Mouse (Mus musculus) spleen, embryonic (tissue): ENCODE results near the gene Sco1.

ENCODE experiments used
- CTCF ChIA-PET: fragments of 350-600 bp; sonication (Branson Sonifier 250); formaldehyde crosslinking; loops from one replicate; lab custom pipeline; 2022; lab: Charles Lee

Gene Sco1

GRCm38 (mm10) chr11:67083239-67083638, 30.8 kb downstream of the Sco1 start:
- CTCF ChIA-PET: no interaction called here

GRCm38 (mm10) chr11:67083712-67084340, 31.4 kb downstream of the Sco1 start:
- CTCF ChIA-PET: no interaction called here

GRCm38 (mm10) chr11:67085489-67085888, 33.0 kb downstream of the Sco1 start:
- CTCF ChIA-PET: interaction anchor here (1.3 to 1.4 kb wide), 2 partner anchors 13 to 51 kb away, joined by 3 read pairs; no protein-coding TSS in a partner anchor

- CTCF ChIA-PET: interaction anchor here (0.5 to 1.4 kb wide), 2 partner anchors 52 to 752 kb away, joined by 3 to 5 read pairs; no protein-coding TSS in a partner anchor
These were observed 34.1 kb downstream of the Sco1 start for GRCm38 (mm10) chr11:67086467-67087164.

GRCm38 (mm10) chr11:67087225-67087624, 34.8 kb downstream of the Sco1 start:
- CTCF ChIA-PET: interaction anchor here (0.5 kb wide), 1 partner anchor 751 kb away, joined by 5 read pairs; no protein-coding TSS in a partner anchor

GRCm38 (mm10) chr11:67092354-67092753, 39.9 kb downstream of the Sco1 start:
- CTCF ChIA-PET: interaction anchor here (0.7 kb wide), 1 partner anchor 1820 kb away, joined by 7 read pairs; no protein-coding TSS in a partner anchor

GRCm38 (mm10) chr11:67093201-67093600, 40.7 kb downstream of the Sco1 start:
- CTCF ChIA-PET: interaction anchor here (0.6 kb wide), 1 partner anchor 64 kb away, joined by 4 read pairs; no protein-coding TSS in a partner anchor

- CTCF ChIA-PET: interaction anchor here (0.6 kb wide), 1 partner anchor 64 kb away, joined by 4 read pairs; no protein-coding TSS in a partner anchor
These were observed 41.2 kb downstream of the Sco1 start for GRCm38 (mm10) chr11:67093652-67094051.

- CTCF ChIA-PET: no interaction called here
These were observed 42.0 kb downstream of the Sco1 start for GRCm38 (mm10) chr11:67094470-67094869.

GRCm38 (mm10) chr11:67097709-67098108, 45.2 kb downstream of the Sco1 start:
- CTCF ChIA-PET: no interaction called here

GRCm38 (mm10) chr11:67098427-67098826, 46.0 kb downstream of the Sco1 start:
- CTCF ChIA-PET: interaction anchor here (0.6 to 1.0 kb wide), 3 partner anchors 13 to 73 kb away, joined by 3 to 5 read pairs (median 4); partner anchors contain the start of gene Tmem220

- CTCF ChIA-PET: interaction anchor here (0.7 to 1.0 kb wide), 2 partner anchors 14 to 74 kb away, joined by 3 to 5 read pairs; partner anchors contain the start of gene Tmem220
These were observed 46.8 kb downstream of the Sco1 start for GRCm38 (mm10) chr11:67099241-67099640.

GRCm38 (mm10) chr11:67100169-67100568, 47.7 kb downstream of the Sco1 start:
- CTCF ChIA-PET: no interaction called here

GRCm38 (mm10) chr11:67101713-67102112, 49.2 kb downstream of the Sco1 start:
- CTCF ChIA-PET: interaction anchor here (0.6 to 1.2 kb wide), 3 partner anchors 9 to 84 kb away, joined by 3 to 6 read pairs (median 4); no protein-coding TSS in a partner anchor

GRCm38 (mm10) chr11:67103256-67103655, 50.8 kb downstream of the Sco1 start:
- CTCF ChIA-PET: no interaction called here

- CTCF ChIA-PET: interaction anchor here (0.7 kb wide), 1 partner anchor 16 kb away, joined by 3 read pairs; no protein-coding TSS in a partner anchor
These were observed 51.8 kb downstream of the Sco1 start for GRCm38 (mm10) chr11:67104242-67104641.

- CTCF ChIA-PET: interaction anchor here (0.7 kb wide), 1 partner anchor 16 kb away, joined by 3 read pairs; no protein-coding TSS in a partner anchor
These were observed 52.2 kb downstream of the Sco1 start for GRCm38 (mm10) chr11:67104714-67105113.

GRCm38 (mm10) chr11:67105689-67106088, 53.2 kb downstream of the Sco1 start:
- CTCF ChIA-PET: no interaction called here

- CTCF ChIA-PET: interaction anchor here (0.6 to 0.7 kb wide), 3 partner anchors 13 to 569 kb away, joined by 6 to 12 read pairs (median 11); no protein-coding TSS in a partner anchor
These were observed 54.5 kb downstream of the Sco1 start for GRCm38 (mm10) chr11:67106973-67107372.

GRCm38 (mm10) chr11:67110168-67110948, 57.9 kb downstream of the Sco1 start:
- CTCF ChIA-PET: interaction anchor here (0.6 to 1.0 kb wide), 2 partner anchors 9 to 128 kb away, joined by 3 to 4 read pairs; partner anchors contain the start of gene Myh4
